Mouse (Mus musculus): ENCODE results near the gene Jam3. TPM values are rescaled to one million over a fixed set of nuclear protein-coding genes. Genes with fewer than 3 reads are reported as not detected.
"Not testable (repeated sequence)": the region's sequence is repeated elsewhere in the genome, so short reads cannot be mapped to it uniquely, and the experiment has no call there.

The Jam3 gene
- polyA plus RNA-seq, 1 experiment from 2014 or later: 146 TPM

DNA sequence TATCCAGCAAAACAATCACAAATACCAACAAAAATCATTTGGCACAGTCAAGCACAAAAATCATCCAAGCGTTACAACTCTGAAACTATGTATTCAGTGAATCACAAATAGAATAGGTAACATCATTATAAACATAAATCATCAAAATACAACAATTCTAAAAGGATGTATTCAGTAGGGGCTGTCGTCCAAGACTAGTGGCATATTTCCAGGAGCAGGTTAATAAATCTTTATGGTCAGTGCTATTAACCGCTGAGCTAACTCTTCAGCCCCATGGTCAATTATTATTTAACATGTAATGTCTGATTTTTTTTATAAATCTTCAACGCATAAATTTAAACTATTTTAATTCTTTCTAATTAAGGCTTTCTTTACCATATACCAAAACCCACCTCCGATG lies 8.4 kb upstream of the Jam3 start:
- not testable (repeated sequence) for H3K4me3 ChIP-seq; H3K36me3 ChIP-seq (replicated peaks); H3K27ac ChIP-seq; H3K9me3 ChIP-seq; DNase-seq (ENCODE audit: extremely low spot score, low spot score); H3K27me3 ChIP-seq (ENCODE audit: poor library complexity, severe bottlenecking)
- 82% methylated on average over 5 of the region's 5 CpGs for WGBS
- peaks cover 37% of the 10 kb centered on the region for H3K4me1 ChIP-seq

GRCm38 (mm10) chr9:27153861-27154260 lies 1.4 kb downstream of the Jam3 start:
- peak overlapping the region; percentile 97 for H3K27ac ChIP-seq
- H3K36me3 ChIP-seq (replicated peaks): peaks cover 26% of the 10 kb centered on the region
- H3K4me3 ChIP-seq: peak overlapping the region; percentile 85
- WGBS: 62% methylated on average over 4 of the region's 4 CpGs
- peaks cover 60% of the 10 kb centered on the region for H3K4me1 ChIP-seq
- no peaks in the 10 kb centered on the region for H3K9me3 ChIP-seq
- H3K27me3 ChIP-seq (ENCODE audit: poor library complexity, severe bottlenecking): no peaks in the 10 kb centered on the region
- DNase-seq (ENCODE audit: extremely low spot score, low spot score): no peak

DNA sequence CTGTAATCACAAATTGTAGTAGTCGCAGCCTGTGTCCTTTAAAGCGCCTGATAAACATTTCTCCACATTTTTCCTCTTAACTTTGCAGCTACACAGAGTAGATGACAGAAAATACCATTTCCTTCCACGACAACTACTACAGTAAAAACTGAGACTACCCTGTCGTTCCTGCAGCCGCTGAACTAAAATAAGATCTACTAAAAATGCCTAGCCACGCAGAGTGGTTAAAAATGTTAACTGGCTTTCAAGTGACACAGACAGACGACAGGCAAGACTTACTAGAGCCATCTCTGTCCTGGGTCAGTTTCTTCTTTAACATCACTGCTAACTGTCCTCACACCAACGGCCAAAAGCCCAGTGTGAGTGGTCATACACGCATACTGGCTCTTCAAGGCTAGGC lies 5.4 kb downstream of the Jam3 start:
- peaks cover 72% of the 10 kb centered on the region for H3K4me1 ChIP-seq
- peak overlapping the region; percentile 85 for H3K27ac ChIP-seq

GRCm38 (mm10) chr9:27148631-27149471 lies 6.4 kb downstream of the Jam3 start:
- Histone ChIP-seq H3K4me3 (peak overlapping the region; percentile 41), H3K4me1 (peaks cover 66% of the 10 kb centered on the region), H3K27me3 (ENCODE audit: poor library complexity, severe bottlenecking) (no peaks in the 10 kb centered on the region), H3K36me3 (replicated peaks) (peaks cover 69% of the 10 kb centered on the region), H3K9me3 (no peaks in the 10 kb centered on the region), H3K27ac (peak overlapping the region; percentile 85)
- WGBS: 21% methylated on average over 18 of the region's 18 CpGs
- peak; percentile 66 for DNase-seq (ENCODE audit: extremely low spot score, low spot score)

More for the DNA sequence above, 5.4 kb downstream of the Jam3 start:
- Histone ChIP-seq H3K4me3 (peak overlapping the region; percentile 41; the same call in 1 of the 2 replicates), H3K27me3 (ENCODE audit: poor library complexity, severe bottlenecking) (no peaks in the 10 kb centered on the region), H3K36me3 (replicated peaks) (peaks cover 61% of the 10 kb centered on the region), H3K9me3 (no peaks in the 10 kb centered on the region)
- DNase-seq (ENCODE audit: extremely low spot score, low spot score): no peak
- 49% methylated on average over 9 of the region's 9 CpGs for WGBS

GRCm38 (mm10) chr9:27147946-27148345 lies 7.3 kb downstream of the Jam3 start:
- Histone ChIP-seq H3K27ac (peak overlapping the region; percentile 85), H3K27me3 (ENCODE audit: poor library complexity, severe bottlenecking) (no peaks in the 10 kb centered on the region), H3K4me1 (peaks cover 58% of the 10 kb centered on the region), H3K4me3 (peak overlapping the region; percentile 41; the same call in 1 of the 2 replicates), H3K36me3 (replicated peaks) (peaks cover 72% of the 10 kb centered on the region), H3K9me3 (no peaks in the 10 kb centered on the region)
- no peak for DNase-seq (ENCODE audit: extremely low spot score, low spot score)
- 68% methylated on average over 8 of the region's 8 CpGs for WGBS

DNA sequence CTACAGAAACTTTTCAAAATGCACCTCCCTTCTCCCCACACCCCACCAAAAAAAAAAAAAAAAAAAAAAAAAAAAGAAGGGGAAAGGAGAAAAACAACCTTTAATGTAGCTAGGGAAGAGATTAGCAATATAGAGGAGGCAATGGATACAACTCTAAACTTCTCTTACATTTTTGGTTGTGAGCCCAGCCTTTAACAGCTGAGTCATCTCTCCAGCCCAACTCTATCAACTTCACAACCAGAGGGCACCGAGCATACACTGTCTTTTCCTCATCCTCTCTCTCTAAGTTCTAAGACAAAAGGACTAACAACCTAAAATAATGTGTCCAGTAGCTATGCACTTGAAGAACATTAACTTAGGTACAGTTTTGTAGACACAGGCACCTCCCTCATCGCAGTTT lies 8.4 kb downstream of the Jam3 start:
- peaks cover 75% of the 10 kb centered on the region for H3K36me3 ChIP-seq (replicated peaks)

DNA sequence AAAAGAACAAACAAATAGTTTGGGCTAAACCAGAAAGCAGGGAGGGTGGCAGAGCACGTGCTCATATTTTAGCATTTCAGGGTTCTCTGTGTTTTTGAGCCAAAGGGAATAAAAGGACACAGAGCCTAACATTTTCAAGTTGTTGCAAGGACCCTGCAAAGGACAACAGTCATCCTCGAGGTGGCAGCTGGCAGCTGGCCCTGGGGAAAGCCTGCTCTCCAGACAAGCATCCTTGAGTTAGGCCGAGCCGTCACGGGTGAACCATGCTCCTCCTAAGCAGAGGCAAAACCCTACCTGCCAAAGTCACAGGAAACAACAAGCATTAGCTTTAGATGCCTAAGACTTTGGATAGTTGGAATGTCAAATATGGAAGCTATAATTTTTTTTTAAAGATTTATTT lies 10.2 kb downstream of the Jam3 start:
- Histone ChIP-seq H3K4me3 (no peak overlapping the region), H3K27me3 (ENCODE audit: poor library complexity, severe bottlenecking) (no peaks in the 10 kb centered on the region), H3K9me3 (0 out of 2 replicates have a peak, but pooled peaks cover 4% of the 10 kb centered on the region), H3K4me1 (peaks cover 28% of the 10 kb centered on the region), H3K27ac (no peak overlapping the region), H3K36me3 (replicated peaks) (peaks cover 82% of the 10 kb centered on the region)
- 89% methylated on average over 5 of the region's 5 CpGs for WGBS
- DNase-seq (ENCODE audit: extremely low spot score, low spot score): no peak

More for the DNA sequence above, 8.4 kb downstream of the Jam3 start:
- Histone ChIP-seq H3K4me1 (peaks cover 46% of the 10 kb centered on the region), H3K4me3 (no peak overlapping the region), H3K27ac (no peak overlapping the region), H3K27me3 (ENCODE audit: poor library complexity, severe bottlenecking) (no peaks in the 10 kb centered on the region), H3K9me3 (no peaks in the 10 kb centered on the region)
- DNase-seq (ENCODE audit: extremely low spot score, low spot score): no peak
- 95% methylated on average over 2 of the region's 2 CpGs for WGBS

DNA sequence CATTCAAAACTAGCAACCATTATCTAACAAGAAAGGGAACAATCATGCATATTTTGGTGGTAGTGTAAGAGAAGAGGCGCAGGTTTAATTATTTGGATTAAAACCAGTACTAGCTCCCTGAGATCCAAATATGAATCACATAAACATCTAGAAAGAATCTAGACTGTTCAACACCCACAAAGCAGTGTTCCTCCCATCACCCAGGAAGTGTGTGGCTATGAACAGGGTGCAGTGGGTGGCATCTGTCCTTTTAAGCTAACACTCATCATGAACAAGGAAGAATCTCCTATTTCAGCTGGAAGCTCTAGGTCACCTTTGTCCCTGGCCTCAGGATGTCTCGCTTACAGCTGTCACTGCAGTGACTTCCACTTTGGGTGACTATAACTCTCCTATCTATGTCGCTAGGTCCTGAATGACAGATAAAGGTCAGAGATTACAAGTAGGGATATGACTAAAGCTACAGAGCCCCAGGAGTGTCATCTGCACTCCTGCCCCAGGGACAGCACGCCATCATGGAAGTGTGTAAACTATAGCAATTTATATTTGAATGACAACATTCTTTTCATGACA lies 10.9 kb downstream of the Jam3 start:
- 92% methylated on average over 4 of the region's 4 CpGs for WGBS
- Histone ChIP-seq H3K4me1 (peaks cover 22% of the 10 kb centered on the region), H3K36me3 (replicated peaks) (peaks cover 87% of the 10 kb centered on the region), H3K27me3 (ENCODE audit: poor library complexity, severe bottlenecking) (no peaks in the 10 kb centered on the region), H3K9me3 (0 out of 2 replicates have a peak, but pooled peaks cover 6% of the 10 kb centered on the region), H3K27ac (no peak overlapping the region), H3K4me3 (no peak overlapping the region)
- DNase-seq (ENCODE audit: extremely low spot score, low spot score): no peak

- 93% methylated on average over 10 of the region's 10 CpGs for WGBS
- Histone ChIP-seq H3K27ac (no peak overlapping the region), H3K27me3 (ENCODE audit: poor library complexity, severe bottlenecking) (no peaks in the 10 kb centered on the region), H3K36me3 (replicated peaks) (peaks cover 79% of the 10 kb centered on the region), H3K9me3 (0 out of 2 replicates have a peak, but pooled peaks cover 6% of the 10 kb centered on the region), H3K4me1 (no peaks in the 10 kb centered on the region), H3K4me3 (no peak overlapping the region)
- DNase-seq (ENCODE audit: extremely low spot score, low spot score): no peak
Measured at GRCm38 (mm10) chr9:27140432-27141065, 14.7 kb downstream of the Jam3 start.

DNA sequence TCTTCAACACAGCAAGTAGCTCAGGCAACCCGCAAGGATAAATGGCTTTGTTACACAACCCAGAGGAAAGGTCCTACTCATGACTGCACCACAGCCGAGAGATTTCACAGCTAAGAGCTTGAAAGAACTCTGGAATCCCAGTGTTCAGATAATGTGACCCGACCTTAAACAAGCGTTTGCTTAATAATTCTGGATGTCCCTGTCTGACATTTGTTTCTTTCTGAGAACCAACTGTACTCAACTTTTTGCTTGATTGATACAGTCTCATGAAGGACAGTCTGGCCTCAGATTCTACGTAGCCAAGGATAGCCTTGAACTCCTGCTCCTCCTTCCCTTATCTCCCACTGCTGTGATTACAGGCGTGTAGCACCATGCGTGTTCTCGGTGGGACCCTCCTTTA lies 18.6 kb downstream of the Jam3 start:
- 93% methylated on average over 8 of the region's 8 CpGs for WGBS
- H3K36me3 ChIP-seq (replicated peaks): peaks cover 50% of the 10 kb centered on the region
- 0 out of 2 replicates have a peak, but pooled peaks cover 6% of the 10 kb centered on the region for H3K9me3 ChIP-seq
- no peak overlapping the region for H3K4me3 ChIP-seq
- no peak for DNase-seq (ENCODE audit: extremely low spot score, low spot score)
- peaks cover 14% of the 10 kb centered on the region; the same call in 1 of the 2 replicates for H3K4me1 ChIP-seq
- H3K27ac ChIP-seq: no peak overlapping the region
- H3K27me3 ChIP-seq (ENCODE audit: poor library complexity, severe bottlenecking): no peaks in the 10 kb centered on the region

DNA sequence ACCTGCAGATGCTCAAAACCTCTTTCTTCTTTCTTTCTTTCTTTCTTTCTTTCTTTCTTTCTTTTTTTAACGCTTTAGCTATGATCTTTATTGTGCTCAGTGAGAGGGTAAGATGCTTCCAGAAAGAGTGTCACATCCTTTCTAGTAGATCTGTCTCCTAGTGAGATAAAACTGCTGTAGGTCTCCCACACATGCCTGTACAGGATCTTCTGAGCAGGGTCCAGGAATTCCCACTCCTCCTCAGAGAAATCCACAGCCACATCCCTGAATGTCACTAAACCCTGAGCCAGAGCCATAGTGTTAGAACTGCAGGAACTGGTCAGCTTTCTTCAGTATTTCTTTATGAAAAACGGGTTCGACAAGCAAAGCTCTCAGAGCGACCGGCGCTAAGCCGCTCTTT lies 19.8 kb downstream of the Jam3 start:
- WGBS: 93% methylated on average over 7 of the region's 7 CpGs

GRCm38 (mm10) chr9:27134410-27134809 lies 20.8 kb downstream of the Jam3 start:
- no peak for DNase-seq (ENCODE audit: extremely low spot score, low spot score)
- no peaks in the 10 kb centered on the region for H3K9me3 ChIP-seq
- peaks cover 35% of the 10 kb centered on the region for H3K36me3 ChIP-seq (replicated peaks)
- H3K4me3 ChIP-seq: no peak overlapping the region
- no peaks in the 10 kb centered on the region for H3K27me3 ChIP-seq (ENCODE audit: poor library complexity, severe bottlenecking)
- peaks cover 18% of the 10 kb centered on the region; the same call in 1 of the 2 replicates for H3K4me1 ChIP-seq
- H3K27ac ChIP-seq: no peak overlapping the region
- WGBS: 76% methylated on average over 1 of the region's 1 CpGs

More for the DNA sequence above, 19.8 kb downstream of the Jam3 start:
- Histone ChIP-seq H3K27ac (no peak overlapping the region), H3K4me1 (peaks cover 18% of the 10 kb centered on the region; the same call in 1 of the 2 replicates), H3K36me3 (replicated peaks) (peaks cover 40% of the 10 kb centered on the region), H3K9me3 (0 out of 2 replicates have a peak, but pooled peaks cover 5% of the 10 kb centered on the region), H3K4me3 (no peak overlapping the region), H3K27me3 (ENCODE audit: poor library complexity, severe bottlenecking) (no peaks in the 10 kb centered on the region)
- no peak for DNase-seq (ENCODE audit: extremely low spot score, low spot score)

All from forebrain, embryonic 10.5 days (tissue).